Mouse (Mus musculus) gastrocnemius, adult 8-10 months (tissue): ENCODE results near the gene Exosc9. TPM values are rescaled to one million over a fixed set of nuclear protein-coding genes. Genes with fewer than 3 reads are reported as not detected.
"Not testable (repeated sequence)": the region's sequence is repeated elsewhere in the genome, so short reads cannot be mapped to it uniquely, and the experiment has no call there.

ENCODE experiments used
- DNase-seq, 2 experiments: peaks; one replicate each; pipeline ENCODE4 v3.0.0; 2022; ENCODE audit warnings: low spot score in 2 of 2
- total RNA-seq, 4 experiments: library from RNA; stranded (reverse); gene quantifications; 2 replicates each; pipeline ENCODE4 v1.2.4; 2022

The Exosc9 gene
- total RNA-seq, 4 experiments from 2014 or later = 15.0 to 16.7 (median 15.4) TPM

- DNase-seq = no peak
Measured at GRCm38 (mm10) chr3:36551851-36552384, 488 bp upstream of the Exosc9 start.

GRCm38 (mm10) chr3:36557601-36558000 is 5.2 kb downstream of the Exosc9 start:
- DNase-seq = no peak

- DNase-seq = no peak
Measured at GRCm38 (mm10) chr3:36559606-36560005, 7.2 kb downstream of the Exosc9 start.

GRCm38 (mm10) chr3:36563666-36564065 is 11.3 kb downstream of the Exosc9 start:
- DNase-seq = no peak

- no peak for DNase-seq
Measured at GRCm38 (mm10) chr3:36569836-36570235, 17.4 kb downstream of the Exosc9 start.

- peak in 1 of 2 experiments; percentile 5 for DNase-seq
Measured at GRCm38 (mm10) chr3:36571361-36571826, 19.0 kb downstream of the Exosc9 start.

- peak; percentile 93 to 95 for DNase-seq
Measured at GRCm38 (mm10) chr3:36571827-36572378, 19.5 kb downstream of the Exosc9 start, which contains the start of gene Ccna2. Ccna2 (minus strand) TSS chr3:36572150.

GRCm38 (mm10) chr3:36598811-36599210 is 46.4 kb downstream of the Exosc9 start:
- DNase-seq = no peak

GRCm38 (mm10) chr3:36599773-36600172 is 47.4 kb downstream of the Exosc9 start:
- DNase-seq = not testable (repeated sequence)

- no peak for DNase-seq
Measured at GRCm38 (mm10) chr3:36605894-36606783, 53.7 kb downstream of the Exosc9 start.

- DNase-seq = no peak
Measured at GRCm38 (mm10) chr3:36612687-36613086, 60.3 kb downstream of the Exosc9 start.

- peak; percentile 76 to 86 for DNase-seq
Measured at GRCm38 (mm10) chr3:36613202-36613907, 60.9 kb downstream of the Exosc9 start, which contains the start of gene Bbs7. Bbs7 (minus strand) TSS chr3:36613477.

- no peak for DNase-seq
Measured at GRCm38 (mm10) chr3:36613908-36614255, 61.5 kb downstream of the Exosc9 start.

Other genes with a start within 250 kb of the Exosc9 start
- gene Anxa5, start 76.7 kb upstream of the Exosc9 start, total RNA-seq = 10 to 100 TPM; 14.4 to 39.8 (median 28.6) TPM
- not detected for gene 1810062G17Rik, start 76.7 kb upstream of the Exosc9 start, total RNA-seq
- gene Gm11549, start 30.8 kb upstream of the Exosc9 start, total RNA-seq = not detected
- under 1 TPM in 1 of 4 experiments, not detected in 3; 0.16 TPM for gene Ccna2, start 19.5 kb downstream of the Exosc9 start, total RNA-seq
- gene Bbs7, start 60.9 kb downstream of the Exosc9 start, total RNA-seq = 1 to 10 TPM; 7.3 to 8.4 (median 8.2) TPM
- 1 to 10 TPM; 1.0 to 2.4 (median 2.0) TPM for gene Trpc3, start 137.6 kb downstream of the Exosc9 start, total RNA-seq